Mouse (Mus musculus) ES-E14 (cell line): Measurements from ENCODE around the gene Cdk5r2. TPM values are rescaled to one million over a fixed set of nuclear protein-coding genes. Genes with fewer than 3 reads are reported as not detected.

Experiments
- DNase-seq: peaks from one replicate; pipeline ENCODE4 v3.0.0-alpha.2; 2013; ENCODE audit warnings: low read depth, low spot score
- H3K27ac ChIP-seq: 2 replicates; pipeline ENCODE4 v1.5.1; 2012; ENCODE audit warnings: low read depth, mild to moderate bottlenecking, low read length, moderate library complexity, mixed read lengths; ENCODE audit not compliant: poor library complexity, insufficient read depth, severe bottlenecking
- H3K36me3 ChIP-seq: 2 replicates; pipeline ENCODE4 v1.6.1; 2012; ENCODE audit warnings: mild to moderate bottlenecking, low read length, moderate library complexity, mixed read lengths; ENCODE audit not compliant: control insufficient read depth, poor library complexity, insufficient read depth, severe bottlenecking
- H3K4me1 ChIP-seq, 2 experiments: fragments of 150-350 bp in 1 of 2; sonication (generic) in 1 of 2; 2 replicates each; pipeline ENCODE4 v1.6.1; 2012; ENCODE audit warnings: low read length in 2 of 2, mild to moderate bottlenecking in 1 of 2, mixed read lengths in 1 of 2; ENCODE audit not compliant: control insufficient read depth in 2 of 2, insufficient read depth in 2 of 2, poor library complexity in 1 of 2
- H3K4me3 ChIP-seq, 2 experiments: fragments of 150-350 bp in 1 of 2; sonication (generic) in 1 of 2; 2 replicates each; pipeline ENCODE4 v1.5.1; 2012; ENCODE audit warnings: low read length in 2 of 2, low read depth in 1 of 2, mild to moderate bottlenecking in 1 of 2, mixed read lengths in 1 of 2; ENCODE audit not compliant: insufficient read depth in 1 of 2, poor library complexity in 1 of 2, severe bottlenecking in 1 of 2
- H3K9ac ChIP-seq: 2 replicates; pipeline ENCODE4 v1.6.1; 2012; ENCODE audit warnings: low read depth, mild to moderate bottlenecking, low read length, mixed read lengths; ENCODE audit not compliant: poor library complexity, insufficient read depth, severe bottlenecking
- H3K9me3 ChIP-seq: fragments of 150-350 bp; sonication (generic); 2 replicates; pipeline ENCODE4 v1.6.1; 2012; ENCODE audit warnings: low read depth, mild to moderate bottlenecking, low read length; ENCODE audit not compliant: control insufficient read depth, insufficient read depth
- CHD2 ChIP-seq: IDR thresholded peaks from 2 replicates; pipeline ENCODE4 v1.6.1; 2014; ENCODE audit warnings: mild to moderate bottlenecking, low read depth, low read length, inconsistent platforms
- HCFC1 ChIP-seq: IDR thresholded peaks from 2 replicates; pipeline ENCODE4 v1.6.1; 2012; ENCODE audit warnings: low read length, inconsistent platforms, borderline replicate concordance; ENCODE audit not compliant: insufficient read depth
- MAFK ChIP-seq: IDR thresholded peaks from 2 replicates; pipeline ENCODE4 v1.6.1; 2014; ENCODE audit warnings: mild to moderate bottlenecking, low read depth, low read length, inconsistent platforms; ENCODE audit not compliant: insufficient read depth
- ZC3H11A ChIP-seq: IDR thresholded peaks from 2 replicates; pipeline ENCODE4 v1.6.1; 2012; ENCODE audit warnings: low read depth, mild to moderate bottlenecking, inconsistent platforms, low read length, borderline replicate concordance
- ZNF384 ChIP-seq: IDR thresholded peaks from 2 replicates; pipeline ENCODE4 v1.6.1; 2012; ENCODE audit warnings: low read depth, low read length, inconsistent platforms
- in situ Hi-C, 2 experiments: fragments of 600-800 bp; cut with MboI; formaldehyde crosslinking; loops; one replicate each; pipeline ENCODE4 v1.15.1; 2025; ENCODE audit warnings: low sequenced_read_pairs in 2 of 2, inconsistent platforms in 1 of 2; ENCODE audit not compliant: unreplicated experiment in 2 of 2
- total RNA-seq: library from RNA; depleted of rRNA; stranded (reverse); fragments of 300-350 nt; gene quantifications from 2 replicates; pipeline ENCODE4 v1.2.3, GENCODE M21; 2012; rRNA removed

Cdk5r2 gene
- total RNA-seq, 1 experiment, result 0.54 TPM

GRCm38 (mm10) chr1:74900341-74901285, 45.9 kb downstream of the Cdk5r2 start:
- peaks cover 0 to 11% of the 10 kb centered on the region in 2 experiments; a peak in 1 of 4 replicates for H3K4me1 ChIP-seq
- 0 out of 2 replicates have a peak overlapping the region, but pooled peaks have one; percentile 10 for H3K9ac ChIP-seq
- no peak for DNase-seq
- in situ Hi-C loops, result no loop called here
- H3K27ac ChIP-seq, result no peak overlapping the region
- peak overlapping the region; percentile 53 to 58 for H3K4me3 ChIP-seq
- H3K9me3 ChIP-seq, result no peaks in the 10 kb centered on the region
- no peaks in the 10 kb centered on the region for H3K36me3 ChIP-seq
- TF ChIP-seq CHD2 (no peak), HCFC1 (no peak), MAFK (no peak), ZC3H11A (no peak), ZNF384 (no peak)

DNA sequence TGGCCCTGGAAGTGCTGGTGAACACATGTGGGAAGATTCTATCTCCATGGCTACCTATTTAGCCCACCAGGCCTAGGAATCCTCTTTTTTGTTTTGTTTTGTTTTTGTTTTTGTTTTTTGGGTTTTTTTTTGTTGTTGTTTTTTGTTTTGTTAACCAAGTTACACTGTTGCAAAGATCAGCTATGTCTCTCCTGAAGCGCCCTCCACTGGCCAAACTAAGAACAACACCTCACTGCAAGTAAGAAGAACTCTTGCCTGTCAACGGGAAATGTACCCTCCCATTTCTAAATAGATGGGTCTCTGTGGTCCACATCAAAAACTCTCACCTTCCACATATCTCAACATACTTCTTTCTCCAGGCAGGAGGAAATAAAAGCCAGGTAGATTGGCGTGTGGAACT, 47.0 kb downstream of the Cdk5r2 start:
- no peak overlapping the region for H3K9ac ChIP-seq
- in situ Hi-C loops, result no loop called here
- H3K36me3 ChIP-seq, result no peaks in the 10 kb centered on the region
- H3K4me3 ChIP-seq, result no peak overlapping the region
- DNase-seq, result peak; percentile 87
- TF ChIP-seq ZNF384 (no peak), CHD2 (no peak), ZC3H11A (no peak), MAFK (no peak), HCFC1 (no peak)
- H3K4me1 ChIP-seq, result peaks cover 0 to 11% of the 10 kb centered on the region in 2 experiments; a peak in 1 of 4 replicates
- no peaks in the 10 kb centered on the region for H3K9me3 ChIP-seq
- H3K27ac ChIP-seq, result no peak overlapping the region

- TF ChIP-seq ZNF384, result no peak
- TF ChIP-seq HCFC1, result no peak
- no peak for TF ChIP-seq CHD2
- TF ChIP-seq ZC3H11A, result no peak
- TF ChIP-seq MAFK, result no peak
- Histone ChIP-seq H3K9ac (no peak overlapping the region), H3K4me3 (no peak overlapping the region), H3K9me3 (no peaks in the 10 kb centered on the region), H3K27ac (no peak overlapping the region), H3K4me1 (peaks cover 0 to 11% of the 10 kb centered on the region in 2 experiments; a peak in 1 of 4 replicates), H3K36me3 (no peaks in the 10 kb centered on the region)
- no peak for DNase-seq
- in situ Hi-C loops, result no loop called here
Observed at GRCm38 (mm10) chr1:74902191-74902590, 47.5 kb downstream of the Cdk5r2 start.

Other genes starting within 250 kb of the Cdk5r2 start
- 45.2 and 64.2 TPM in 2 replicates for gene Ttll4, start 193.2 kb upstream of the Cdk5r2 start, total RNA-seq
- 1.1 and 4.9 TPM in 2 replicates for gene Cyp27a1, start 141.4 kb upstream of the Cdk5r2 start, total RNA-seq
- 0.04 and 0.16 TPM in 2 replicates for gene Prkag3, start 105.7 kb upstream of the Cdk5r2 start, total RNA-seq
- gene Wnt6, start 83.0 kb upstream of the Cdk5r2 start, total RNA-seq, result 2.6 and 2.8 TPM in 2 replicates
- gene Wnt10a, start 63.4 kb upstream of the Cdk5r2 start, total RNA-seq, result 0.42 and 1.5 TPM in 2 replicates
- gene Fev, start 30.5 kb downstream of the Cdk5r2 start, total RNA-seq, result not detected in 2 replicates
- gene Cryba2, start 38.2 kb downstream of the Cdk5r2 start, total RNA-seq, result not detected in 2 replicates
- gene Cfap65, start 80.7 kb downstream of the Cdk5r2 start, total RNA-seq, result 0.05 TPM in 1 of 2 replicates, not detected in the other
- 0.37 and 0.67 TPM in 2 replicates for gene Ihh, start 96.7 kb downstream of the Cdk5r2 start, total RNA-seq